15 mouse cellular contexts compared by ENCODE assay signal in the genomic region with DNA sequence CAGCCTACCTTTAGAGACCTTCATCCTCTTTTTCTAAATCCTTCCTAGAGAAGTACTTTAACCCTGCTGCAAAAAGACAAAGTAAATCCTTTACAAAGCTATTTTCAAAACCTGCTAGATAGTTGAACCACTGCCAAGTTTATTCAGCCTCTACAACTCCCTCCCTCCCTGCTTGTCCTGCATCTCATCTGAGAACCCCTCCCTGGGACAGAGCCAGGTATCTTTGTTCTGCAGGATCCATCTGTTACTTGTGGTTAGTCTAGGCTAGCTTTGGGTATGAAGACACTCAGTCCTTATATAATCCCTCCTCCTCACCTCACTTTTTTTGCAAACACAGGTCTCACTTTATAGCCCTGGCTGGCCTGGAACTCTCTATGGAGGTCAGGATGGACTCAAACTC. TPM values are rescaled to one million over a fixed set of nuclear protein-coding genes. Genes with fewer than 3 reads are reported as not detected.
DNase-seq lines count a peak whose midpoint lies in the region; ATAC-seq and TF ChIP-seq lines count a peak whose summit lies in the region.
"Had no signal": no experiment of that assay in that cellular context is flagged by ENCODE, and none has a peak within 500 bp of the region (broad histone marks: within the 10 kb centered on the region; RNA-seq: fewer than 3 reads in every experiment).

No protein-coding gene starts in this region.

- H3K9me3 ChIP-seq in embryonic facial prominence, embryonic 14.5 days (ENCODE audit: control insufficient read depth, low read length): no peaks in the 10 kb centered on the region
- H3K9me3 ChIP-seq in embryonic facial prominence, embryonic 10.5 days: no peaks in the 10 kb centered on the region
- H3K9me3 ChIP-seq in kidney, embryonic 16.5 days (ENCODE audit: low read length): no peaks in the 10 kb centered on the region
- H3K9me3 ChIP-seq in liver, postnatal 0 days (ENCODE audit: low read length): no peaks in the 10 kb centered on the region
- no peaks in the 10 kb centered on the region for H3K9me3 ChIP-seq in hindbrain, embryonic 11.5 days (ENCODE audit: control insufficient read depth, low read length)
- H3K9me3 ChIP-seq: intestine, embryonic 15.5 days had no signal

- H3K4me1 ChIP-seq in embryonic facial prominence, embryonic 14.5 days (ENCODE audit: control insufficient read depth, insufficient read depth, low read length): no peaks in the 10 kb centered on the region
- no peaks in the 10 kb centered on the region for H3K4me1 ChIP-seq in embryonic facial prominence, embryonic 10.5 days
- H3K4me1 ChIP-seq in kidney, embryonic 16.5 days (ENCODE audit: insufficient read depth, low read length): no peaks in the 10 kb centered on the region
- H3K4me1 ChIP-seq in liver, postnatal 0 days (ENCODE audit: insufficient read depth): 0 out of 2 replicates have a peak, but pooled peaks cover 3% of the 10 kb centered on the region
- H3K4me1 ChIP-seq in hindbrain, embryonic 11.5 days (replicated peaks; ENCODE audit: control insufficient read depth, insufficient read depth, low read length): no peaks in the 10 kb centered on the region
- H3K4me1 ChIP-seq: intestine, embryonic 15.5 days had no signal

- ATAC-seq in embryonic facial prominence, embryonic 14.5 days (ENCODE audit: low read depth): no peak; the same call in 1 of the 2 replicates
- no peak for ATAC-seq in kidney, embryonic 16.5 days (ENCODE audit: low FRiP score, low TSS enrichment)
- peak; percentile 86 for ATAC-seq in liver, postnatal 0 days
- ATAC-seq in inflammation-experienced regulatory T-cells, adult 6 months: no peak
- no peak for ATAC-seq in hindbrain, embryonic 11.5 days (ENCODE audit: low FRiP score)

- peaks cover 87% of the 10 kb centered on the region for H3K36me3 ChIP-seq in embryonic facial prominence, embryonic 14.5 days (ENCODE audit: control insufficient read depth, insufficient read depth, low read length)
- peaks cover 98% of the 10 kb centered on the region for H3K36me3 ChIP-seq in embryonic facial prominence, embryonic 10.5 days (replicated peaks)
- peaks cover 64% of the 10 kb centered on the region for H3K36me3 ChIP-seq in kidney, embryonic 16.5 days (ENCODE audit: insufficient read depth, low read length)
- H3K36me3 ChIP-seq in liver, postnatal 0 days (replicated peaks; ENCODE audit: insufficient read depth, low read length): peaks cover 72% of the 10 kb centered on the region
- H3K36me3 ChIP-seq in hindbrain, embryonic 11.5 days (ENCODE audit: control insufficient read depth, insufficient read depth, low read length): peaks cover 20% of the 10 kb centered on the region

- H3K27me3 ChIP-seq in embryonic facial prominence, embryonic 14.5 days (replicated peaks; ENCODE audit: control insufficient read depth, insufficient read depth, low read length): no peaks in the 10 kb centered on the region
- H3K27me3 ChIP-seq in embryonic facial prominence, embryonic 10.5 days (replicated peaks; ENCODE audit: low read depth, poor library complexity, severe bottlenecking): no peaks in the 10 kb centered on the region
- H3K27me3 ChIP-seq in kidney, embryonic 16.5 days (ENCODE audit: insufficient read depth, low read length): no peaks in the 10 kb centered on the region
- no peaks in the 10 kb centered on the region for H3K27me3 ChIP-seq in liver, postnatal 0 days (ENCODE audit: insufficient read depth, low read length)
- no peaks in the 10 kb centered on the region for H3K27me3 ChIP-seq in hindbrain, embryonic 11.5 days (ENCODE audit: control insufficient read depth, insufficient read depth, low read length)
- H3K27me3 ChIP-seq: intestine, embryonic 15.5 days had no signal

- DNase-seq in embryonic facial prominence, embryonic 14.5 days (ENCODE audit: low spot score): peak; percentile 63
- no peak for DNase-seq in embryonic facial prominence, embryonic 10.5 days (ENCODE audit: low spot score)
- peak; percentile 28 for DNase-seq in kidney, postnatal 14 days
- DNase-seq in c-Kit-positive CD71-positive TER-119-negative erythroid progenitor cells, embryonic 14.5 days (ENCODE audit: low read depth): peak; percentile 66
- DNase-seq in liver, postnatal 0 days: no peak
- no peak for DNase-seq in hindbrain, embryonic 11.5 days (ENCODE audit: low spot score)
- DNase-seq: heart, postnatal 36 days; lung, adult 2 months; thymus, postnatal 4 days had no signal

- H3K4me3 ChIP-seq in embryonic facial prominence, embryonic 14.5 days (ENCODE audit: low read depth, low read length): no peak overlapping the region
- H3K4me3 ChIP-seq in embryonic facial prominence, embryonic 10.5 days: no peak overlapping the region
- H3K4me3 ChIP-seq in kidney, embryonic 16.5 days (ENCODE audit: low read length): no peak overlapping the region
- no peak overlapping the region for H3K4me3 ChIP-seq in liver, postnatal 0 days (ENCODE audit: low read depth, low read length)
- H3K4me3 ChIP-seq in hindbrain, embryonic 11.5 days (ENCODE audit: low read depth, low read length): no peak overlapping the region
- H3K4me3 ChIP-seq: intestine, embryonic 15.5 days had no signal

- no peak for TF ChIP-seq CTCF in liver, postnatal 0 days (IDR thresholded peaks at IDR 0.05; ENCODE audit: low read depth)

- TF ChIP-seq EP300 in liver, postnatal 0 days (IDR thresholded peaks at IDR 0.05; ENCODE audit: low read depth): no peak

- no peak overlapping the region for H3K9ac ChIP-seq in embryonic facial prominence, embryonic 14.5 days (ENCODE audit: low read depth, low read length)
- H3K9ac ChIP-seq in kidney, embryonic 16.5 days (replicated peaks; ENCODE audit: low read length): no peak overlapping the region
- H3K9ac ChIP-seq in liver, postnatal 0 days (replicated peaks): no peak overlapping the region
- no peak overlapping the region for H3K9ac ChIP-seq in hindbrain, embryonic 11.5 days (ENCODE audit: low read depth, low read length)
- H3K9ac ChIP-seq: intestine, embryonic 15.5 days had no signal

- no peak overlapping the region for H3K27ac ChIP-seq in embryonic facial prominence, embryonic 14.5 days (replicated peaks; ENCODE audit: low read depth, low read length)
- no peak overlapping the region for H3K27ac ChIP-seq in embryonic facial prominence, embryonic 10.5 days (replicated peaks)
- no peak overlapping the region for H3K27ac ChIP-seq in kidney, embryonic 16.5 days (ENCODE audit: low read length)
- H3K27ac ChIP-seq in liver, postnatal 0 days (ENCODE audit: low read depth): peak overlapping the region; percentile 60
- H3K27ac ChIP-seq in hindbrain, embryonic 11.5 days (ENCODE audit: low read depth, low read length): no peak overlapping the region
- H3K27ac ChIP-seq: intestine, embryonic 15.5 days; stomach, postnatal 0 days had no signal

- no peak overlapping the region for H3K4me2 ChIP-seq in embryonic facial prominence, embryonic 14.5 days (ENCODE audit: low read depth, low read length)
- no peak overlapping the region for H3K4me2 ChIP-seq in kidney, embryonic 16.5 days (replicated peaks; ENCODE audit: low read depth, low read length)
- peak overlapping the region; percentile 51 for H3K4me2 ChIP-seq in liver, postnatal 0 days (ENCODE audit: low read depth, low read length)
- H3K4me2 ChIP-seq in hindbrain, embryonic 11.5 days (replicated peaks; ENCODE audit: low read depth, low read length): no peak overlapping the region
- H3K4me2 ChIP-seq: intestine, embryonic 15.5 days had no signal

RNA-seq across cellular contexts. Expression of gene Sbf1, which starts 30.1 kb away (rescaled TPM):
- 58.2 and 65.6 TPM in 2 replicates for polyA plus RNA-seq in embryonic facial prominence, embryonic 14.5 days (2014; fragmentation: Nextera tagmentation; extraction: Ambion mirVana)
- polyA plus RNA-seq in embryonic facial prominence, embryonic 10.5 days (2016; fragmentation: Nextera tagmentation; extraction: Ambion mirVana): 80.6 and 85.5 TPM in 2 replicates
- polyA plus RNA-seq in kidney, embryonic 16.5 days (2015; fragmentation: Nextera tagmentation; extraction: Ambion mirVana): 49.3 and 52.0 TPM in 2 replicates
- polyA plus RNA-seq in liver, postnatal 0 days (2015; fragmentation: Nextera tagmentation; extraction: Ambion mirVana): 16.5 and 17.0 TPM in 2 replicates
- 100 to 1,000 TPM in 2 of 3 experiments, 10 to 100 TPM in 1; 63.2 to 112 (median 106) TPM for polyA plus RNA-seq in inflammation-experienced regulatory T-cells, adult 6 months (2017; shearing (Covaris generic))
- 57.4 and 66.4 TPM in 2 replicates for polyA plus RNA-seq in hindbrain, embryonic 11.5 days (2014; fragmentation: Nextera tagmentation; extraction: Ambion mirVana)

RNA-seq across cellular contexts. Expression of gene Adm2, which starts 37.5 kb away (rescaled TPM):
- polyA plus RNA-seq in embryonic facial prominence, embryonic 14.5 days (2014; fragmentation: Nextera tagmentation; extraction: Ambion mirVana): 0.21 TPM in 1 of 2 replicates, not detected in the other
- polyA plus RNA-seq in embryonic facial prominence, embryonic 10.5 days (2016; fragmentation: Nextera tagmentation; extraction: Ambion mirVana): 0.30 and 0.34 TPM in 2 replicates
- polyA plus RNA-seq in kidney, embryonic 16.5 days (2015; fragmentation: Nextera tagmentation; extraction: Ambion mirVana): 0.98 and 1.5 TPM in 2 replicates
- 1.4 and 3.7 TPM in 2 replicates for polyA plus RNA-seq in liver, postnatal 0 days (2015; fragmentation: Nextera tagmentation; extraction: Ambion mirVana)
- polyA plus RNA-seq in inflammation-experienced regulatory T-cells, adult 6 months (2017; shearing (Covaris generic)): not detected
- 0.12 TPM in 1 of 2 replicates, not detected in the other for polyA plus RNA-seq in hindbrain, embryonic 11.5 days (2014; fragmentation: Nextera tagmentation; extraction: Ambion mirVana)
- polyA plus RNA-seq: embryonic facial prominence, embryonic 11.5 days had no signal

RNA-seq across cellular contexts. Expression of gene Miox, which starts 49.2 kb away (rescaled TPM):
- not detected in 2 replicates for polyA plus RNA-seq in embryonic facial prominence, embryonic 14.5 days (2014; fragmentation: Nextera tagmentation; extraction: Ambion mirVana)
- not detected in 2 replicates for polyA plus RNA-seq in embryonic facial prominence, embryonic 10.5 days (2016; fragmentation: Nextera tagmentation; extraction: Ambion mirVana)
- polyA plus RNA-seq in kidney, embryonic 16.5 days (2015; fragmentation: Nextera tagmentation; extraction: Ambion mirVana): 17.0 and 28.6 TPM in 2 replicates
- polyA plus RNA-seq in liver, postnatal 0 days (2015; fragmentation: Nextera tagmentation; extraction: Ambion mirVana): 22.9 and 27.0 TPM in 2 replicates
- polyA plus RNA-seq in inflammation-experienced regulatory T-cells, adult 6 months (2017; shearing (Covaris generic)): not detected
- polyA plus RNA-seq in hindbrain, embryonic 11.5 days (2014; fragmentation: Nextera tagmentation; extraction: Ambion mirVana): not detected in 2 replicates
- polyA plus RNA-seq: embryonic facial prominence, embryonic 11.5 days; large intestine, adult 2 months; stomach, postnatal 0 days had no signal

Comparison
In these comparisons a context has a peak if more than half of its experiments do, and no peak if none do; other contexts are left out.
1. DNase-seq: peak in embryonic facial prominence, embryonic 14.5 days (single experiment), kidney, postnatal 14 days (single experiment) and c-Kit-positive CD71-positive TER-119-negative erythroid progenitor cells, embryonic 14.5 days (single experiment); none in embryonic facial prominence, embryonic 10.5 days (single experiment), liver, postnatal 0 days (single experiment) and hindbrain, embryonic 11.5 days (single experiment).
2. RNA of gene Miox, which starts 49.2 kb away (polyA plus RNA-seq): 17.0 to 28.6 TPM in kidney, embryonic 16.5 days and 22.9 to 27.0 TPM in liver, postnatal 0 days; not detected in embryonic facial prominence, embryonic 14.5 days, not detected in embryonic facial prominence, embryonic 10.5 days, not detected in inflammation-experienced regulatory T-cells, adult 6 months and not detected in hindbrain, embryonic 11.5 days; every median in the first group is over 10 times any median in the second.